Mouse (Mus musculus) megakaryocyte, embryonic 14.5 days (primary cell): ENCODE data around the gene Tor4a.

Experiments
- FLI1 ChIP-seq: IDR thresholded peaks from 2 replicates; pipeline ENCODE4 v1.6.1; 2012; ENCODE audit warnings: low read length, inconsistent platforms, mixed read lengths
- GATA1 ChIP-seq: IDR thresholded peaks from 3 replicates; pipeline ENCODE4 v1.6.1; 2012; ENCODE audit warnings: mixed read lengths, low read length, inconsistent platforms, borderline replicate concordance

GRCm38 (mm10) chr2:25238106-25238505, 41.4 kb upstream of the Tor4a start:
- no peak for TF ChIP-seq FLI1
- no peak for TF ChIP-seq GATA1
